Mouse (Mus musculus): ENCODE results near the gene Cacna1f. TPM values are rescaled to one million over a fixed set of nuclear protein-coding genes. Genes with fewer than 3 reads are reported as not detected.

Gene Cacna1f
- polyA plus RNA-seq, 1 experiment, result 0.09 TPM

GRCm38 (mm10) chrX:7679405-7680056, 72.6 kb downstream of the Cacna1f start:
- TF ChIP-seq CTCF (IDR thresholded peaks at IDR 0.05; ENCODE audit: control insufficient read depth, insufficient read depth, insufficient replicate concordance, low read depth, low read length), result peak; percentile 57
- no peak for TF ChIP-seq POLR2A (IDR thresholded peaks at IDR 0.05; ENCODE audit: control insufficient read depth, low read depth, low read length)
- H3K27me3 ChIP-seq (ENCODE audit: control insufficient read depth, insufficient read depth, low read length), result no peaks in the 10 kb centered on the region
- H3K36me3 ChIP-seq (ENCODE audit: control insufficient read depth, insufficient read depth, low read length), result no peaks in the 10 kb centered on the region
- peak overlapping the region; percentile 51 for H3K4me3 ChIP-seq (ENCODE audit: control insufficient read depth, low read depth, low read length)
- no peak overlapping the region for H3K27ac ChIP-seq (ENCODE audit: control insufficient read depth, insufficient read depth, low read depth, low read length)
- peaks cover 4% of the 10 kb centered on the region for H3K4me1 ChIP-seq (ENCODE audit: control insufficient read depth, insufficient read depth, low read length)

- H3K4me3 ChIP-seq (ENCODE audit: control insufficient read depth, low read depth, low read length), result peak overlapping the region; percentile 3
Measured at GRCm38 (mm10) chrX:7680057-7680412, 73.2 kb downstream of the Cacna1f start.

GRCm38 (mm10) chrX:7680864-7681263, 74.0 kb downstream of the Cacna1f start, which contains the start of gene Magix:
Gene Magix, minus strand, starts transcription at chrX:7681251.
- H3K4me1 ChIP-seq (ENCODE audit: control insufficient read depth, insufficient read depth, low read length), result no peaks in the 10 kb centered on the region; the same call in 1 of the 2 replicates
- peak within 1 kb of the TSS; percentile 3; the same call in 1 of the 2 replicates for H3K4me3 ChIP-seq (ENCODE audit: control insufficient read depth, low read depth, low read length)
- no peaks in the 10 kb centered on the region for H3K27me3 ChIP-seq (ENCODE audit: control insufficient read depth, insufficient read depth, low read length)
- H3K36me3 ChIP-seq (ENCODE audit: control insufficient read depth, insufficient read depth, low read length), result no peaks in the 10 kb centered on the region
- H3K27ac ChIP-seq (ENCODE audit: control insufficient read depth, insufficient read depth, low read depth, low read length), result no peak within 1 kb of the TSS
- TF ChIP-seq POLR2A (IDR thresholded peaks at IDR 0.05; ENCODE audit: control insufficient read depth, low read depth, low read length) (no peak), CTCF (IDR thresholded peaks at IDR 0.05; ENCODE audit: control insufficient read depth, insufficient read depth, insufficient replicate concordance, low read depth, low read length) (no peak)

More at GRCm38 (mm10) chrX:7680057-7680412, 73.2 kb downstream of the Cacna1f start:
- H3K27ac ChIP-seq (ENCODE audit: control insufficient read depth, insufficient read depth, low read depth, low read length), result no peak overlapping the region
- peaks cover under 1% of the 10 kb centered on the region; the same call in 1 of the 2 replicates for H3K4me1 ChIP-seq (ENCODE audit: control insufficient read depth, insufficient read depth, low read length)
- H3K27me3 ChIP-seq (ENCODE audit: control insufficient read depth, insufficient read depth, low read length), result no peaks in the 10 kb centered on the region
- H3K36me3 ChIP-seq (ENCODE audit: control insufficient read depth, insufficient read depth, low read length), result no peaks in the 10 kb centered on the region
- TF ChIP-seq POLR2A (IDR thresholded peaks at IDR 0.05; ENCODE audit: control insufficient read depth, low read depth, low read length), result no peak
- TF ChIP-seq CTCF (IDR thresholded peaks at IDR 0.05; ENCODE audit: control insufficient read depth, insufficient read depth, insufficient replicate concordance, low read depth, low read length), result no peak

Other genes starting within 250 kb of the Cacna1f start
- gene Usp27x, start 231.3 kb upstream of the Cacna1f start, polyA plus RNA-seq (2012; rRNA removed), result 2.0 and 2.6 TPM in 2 replicates
- gene Foxp3, start 33.4 kb upstream of the Cacna1f start, polyA plus RNA-seq (2012; rRNA removed), result 0.23 and 0.26 TPM in 2 replicates
- gene Ppp1r3f, start 32.8 kb upstream of the Cacna1f start, polyA plus RNA-seq (2012; rRNA removed), result 3.0 and 3.1 TPM in 2 replicates
- 1.4 and 1.8 TPM in 2 replicates for gene Ccdc22, start 1.6 kb upstream of the Cacna1f start, polyA plus RNA-seq (2012; rRNA removed)
- 0.28 and 0.33 TPM in 2 replicates for gene Syp, start 31.4 kb downstream of the Cacna1f start, polyA plus RNA-seq (2012; rRNA removed)
- 1.1 and 1.5 TPM in 2 replicates for gene Prickle3, start 50.2 kb downstream of the Cacna1f start, polyA plus RNA-seq (2012; rRNA removed)
- gene Plp2, start 64.3 kb downstream of the Cacna1f start, polyA plus RNA-seq (2012; rRNA removed), result 6.2 and 12.9 TPM in 2 replicates
- gene Magix, start 74.2 kb downstream of the Cacna1f start, polyA plus RNA-seq (2012; rRNA removed), result 0.17 and 0.21 TPM in 2 replicates
- gene Gpkow, start 90.0 kb downstream of the Cacna1f start, polyA plus RNA-seq (2012; rRNA removed), result 3.8 and 4.0 TPM in 2 replicates
- gene Wdr45, start 107.2 kb downstream of the Cacna1f start, polyA plus RNA-seq (2012; rRNA removed), result 8.0 and 9.4 TPM in 2 replicates
- gene Gm45208, start 115.2 kb downstream of the Cacna1f start, polyA plus RNA-seq (2012; rRNA removed), result 0.32 and 0.40 TPM in 2 replicates
- 1.5 and 2.8 TPM in 2 replicates for gene Praf2, start 121.4 kb downstream of the Cacna1f start, polyA plus RNA-seq (2012; rRNA removed)
- gene Ccdc120, start 143.8 kb downstream of the Cacna1f start, polyA plus RNA-seq (2012; rRNA removed), result 1.8 and 3.2 TPM in 2 replicates
- gene Tfe3, start 155.5 kb downstream of the Cacna1f start, polyA plus RNA-seq (2012; rRNA removed), result 11.9 and 14.2 TPM in 2 replicates
- 11.3 and 11.9 TPM in 2 replicates for gene Gripap1, start 182.7 kb downstream of the Cacna1f start, polyA plus RNA-seq (2012; rRNA removed)
- 0.79 and 1.3 TPM in 2 replicates for gene Kcnd1, start 215.2 kb downstream of the Cacna1f start, polyA plus RNA-seq (2012; rRNA removed)
- gene Otud5, start 234.3 kb downstream of the Cacna1f start, polyA plus RNA-seq (2012; rRNA removed), result 7.0 and 8.2 TPM in 2 replicates